Mouse (Mus musculus) midbrain, embryonic 11.5 days (tissue): ENCODE data around the gene Bet1l. TPM values are rescaled to one million over a fixed set of nuclear protein-coding genes. Genes with fewer than 3 reads are reported as not detected.
A peak's percentile ranks its signal among the peaks of the same experiment; 100 is the strongest.

Source experiments
- ATAC-seq: fragments of 200-750 bp; cut with Nextera tagmentation; 2 replicates; pipeline ENCODE4 v1.8.0; 2017; ENCODE audit warnings: moderate TSS enrichment, moderate library complexity; ENCODE audit not compliant: low FRiP score
- DNase-seq: peaks from one replicate; pipeline ENCODE4 v3.0.0; 2015; ENCODE audit warnings: low spot score; ENCODE audit errors: missing footprints
- H3K27ac ChIP-seq: fragments of 300-500 bp; sonication (generic); 2 replicates; pipeline ENCODE4 v1.5.1; 2014; ENCODE audit warnings: low read depth, low read length
- H3K27me3 ChIP-seq: fragments of 300-500 bp; sonication (generic); 2 replicates; pipeline ENCODE4 v1.6.1; 2014; ENCODE audit warnings: mild to moderate bottlenecking, low read length, moderate library complexity, mixed read lengths; ENCODE audit not compliant: control insufficient read depth, insufficient read depth
- H3K36me3 ChIP-seq: fragments of 300-500 bp; sonication (generic); 2 replicates; pipeline ENCODE4 v1.6.1; 2014; ENCODE audit warnings: mild to moderate bottlenecking, low read length, moderate library complexity, mixed read lengths; ENCODE audit not compliant: control insufficient read depth, insufficient read depth
- H3K4me1 ChIP-seq: fragments of 300-500 bp; sonication (generic); 2 replicates; pipeline ENCODE4 v1.6.1; 2014; ENCODE audit warnings: low read length; ENCODE audit not compliant: control insufficient read depth, insufficient read depth
- H3K4me2 ChIP-seq: fragments of 300-500 bp; sonication (generic); 2 replicates; pipeline ENCODE4 v1.6.1; 2014; ENCODE audit warnings: mild to moderate bottlenecking, moderate library complexity
- H3K4me3 ChIP-seq: fragments of 300-500 bp; sonication (generic); 2 replicates; pipeline ENCODE4 v1.5.1; 2014; ENCODE audit warnings: low read depth, low read length
- H3K9ac ChIP-seq: fragments of 300-500 bp; sonication (generic); 2 replicates; pipeline ENCODE4 v1.6.1; 2014; ENCODE audit warnings: low read length
- H3K9me3 ChIP-seq: fragments of 300-500 bp; sonication (generic); 2 replicates; pipeline ENCODE4 v1.6.1; 2016; ENCODE audit warnings: low read length; ENCODE audit not compliant: control insufficient read depth
- WGBS: fragments of 180-500 bp; shearing (Covaris S2); extraction: QIAGEN DNeasy Blood & Tissue Kit; methylation state at CpG from one replicate; pipeline ENCODE4 v1.1.7; 2014; 5-methylcytosine and 5-hydroxymethylcytosine counted together
- polyA plus RNA-seq: library from polyadenylated mRNA; unstranded; fragments of >200 nt; fragmentation: Nextera tagmentation; extraction: Ambion mirVana; gene quantifications from 2 replicates; pipeline ENCODE4 v1.2.1, GENCODE M21; 2014

Bet1l gene
- polyA plus RNA-seq, 1 experiment from 2014 or later: 25.3 TPM

DNA sequence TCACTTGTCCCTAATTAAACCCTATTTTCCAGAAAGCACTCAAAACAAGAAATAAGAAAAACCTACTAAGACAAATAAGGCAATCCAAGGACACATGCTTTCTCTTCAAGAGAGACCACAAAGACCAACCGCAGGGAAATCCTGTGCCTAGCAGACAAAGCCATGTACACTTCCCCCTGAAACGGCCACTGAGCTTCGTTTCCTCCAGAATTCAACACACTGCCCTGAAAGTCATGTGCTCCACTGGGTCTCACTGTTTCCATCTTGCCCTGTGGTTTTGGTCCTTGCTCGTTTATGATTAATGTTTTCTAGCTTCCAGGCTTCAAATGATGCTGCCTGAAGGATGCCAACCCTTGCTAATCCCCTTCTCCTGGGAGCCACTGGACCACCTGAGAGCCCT is 16.8 kb upstream of the Bet1l start:
- 91% methylated on average over 4 of the region's 4 CpGs for WGBS
- ATAC-seq: no peak

GRCm38 (mm10) chr7:140864761-140865160 is 7.4 kb upstream of the Bet1l start:
- H3K36me3 ChIP-seq: peaks cover 4% of the 10 kb centered on the region; the same call in 1 of the 2 replicates
- no peak overlapping the region for H3K4me2 ChIP-seq
- no peak for DNase-seq
- 94% methylated on average over 12 of the region's 12 CpGs for WGBS
- H3K9me3 ChIP-seq: no peaks in the 10 kb centered on the region
- no peak for ATAC-seq
- no peak overlapping the region for H3K4me3 ChIP-seq
- no peak overlapping the region for H3K9ac ChIP-seq
- H3K27me3 ChIP-seq: no peaks in the 10 kb centered on the region
- H3K4me1 ChIP-seq: no peaks in the 10 kb centered on the region
- H3K27ac ChIP-seq: no peak overlapping the region

More for the DNA sequence above, 16.8 kb upstream of the Bet1l start:
- H3K4me3 ChIP-seq: no peak overlapping the region
- H3K9ac ChIP-seq: no peak overlapping the region
- H3K4me2 ChIP-seq: no peak overlapping the region
- no peaks in the 10 kb centered on the region for H3K9me3 ChIP-seq
- H3K27ac ChIP-seq: no peak overlapping the region
- DNase-seq: no peak
- no peaks in the 10 kb centered on the region for H3K4me1 ChIP-seq
- H3K36me3 ChIP-seq: peaks cover 4% of the 10 kb centered on the region; the same call in 1 of the 2 replicates
- H3K27me3 ChIP-seq: no peaks in the 10 kb centered on the region

DNA sequence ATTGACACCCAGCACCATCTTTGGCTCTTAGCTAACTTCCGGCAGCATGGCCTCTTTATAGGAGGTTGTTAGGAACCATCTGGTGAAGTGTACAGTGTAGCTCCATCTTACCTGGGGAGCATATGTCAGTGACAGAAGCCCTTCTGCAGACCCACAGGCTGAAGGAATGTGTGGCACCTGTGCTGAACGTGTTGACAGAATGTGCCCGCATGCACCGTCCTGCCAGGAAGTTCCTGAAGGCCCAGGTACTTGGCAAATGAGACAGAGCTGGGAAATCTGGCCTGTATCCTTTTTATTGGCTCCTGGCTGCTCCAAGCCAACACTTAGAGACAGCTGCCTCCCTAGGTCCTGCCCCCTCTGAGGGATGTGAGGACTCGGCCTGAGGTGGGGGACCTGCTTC is 3.4 kb upstream of the Bet1l start:
- no peaks in the 10 kb centered on the region for H3K9me3 ChIP-seq
- no peak overlapping the region for H3K4me3 ChIP-seq
- H3K27me3 ChIP-seq: no peaks in the 10 kb centered on the region
- peaks cover 10% of the 10 kb centered on the region for H3K4me1 ChIP-seq
- 89% methylated on average over 5 of the region's 5 CpGs for WGBS
- DNase-seq (peak; percentile 67), ATAC-seq (no peak)
- H3K9ac ChIP-seq: no peak overlapping the region
- peaks cover 4% of the 10 kb centered on the region; the same call in 1 of the 2 replicates for H3K36me3 ChIP-seq
- no peak overlapping the region for H3K27ac ChIP-seq
- H3K4me2 ChIP-seq: no peak overlapping the region

- Histone ChIP-seq H3K4me2 (no peak overlapping the region), H3K27me3 (no peaks in the 10 kb centered on the region), H3K4me1 (peaks cover 17% of the 10 kb centered on the region), H3K36me3 (peaks cover 4% of the 10 kb centered on the region; the same call in 1 of the 2 replicates), H3K9me3 (no peaks in the 10 kb centered on the region), H3K4me3 (no peak overlapping the region), H3K27ac (no peak overlapping the region), H3K9ac (no peak overlapping the region)
- ATAC-seq (no peak), DNase-seq (peak; percentile 44)
- 80% methylated on average over 6 of the region's 6 CpGs for WGBS
Measured at GRCm38 (mm10) chr7:140859997-140860396, 2.6 kb upstream of the Bet1l start.

DNA sequence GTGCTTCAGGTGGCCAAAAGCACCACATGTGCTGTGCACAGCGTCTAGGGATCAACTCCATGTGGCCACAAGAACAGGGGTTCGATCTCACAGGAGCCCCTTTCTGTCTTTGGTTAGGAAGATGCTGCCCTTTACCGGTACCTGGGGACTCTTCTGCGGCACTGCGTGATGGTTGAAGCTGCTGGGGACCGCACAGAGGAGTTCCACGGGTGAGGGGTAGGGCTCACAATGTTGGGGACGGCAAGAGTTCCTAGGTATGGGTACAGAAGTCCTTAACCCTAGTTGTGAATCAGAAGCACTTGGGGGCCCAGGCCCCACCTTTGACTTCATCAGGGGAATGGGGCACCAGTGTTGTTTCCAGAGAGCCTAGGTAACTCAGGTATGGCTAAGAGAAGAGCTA is 1.4 kb upstream of the Bet1l start:
- H3K4me1 ChIP-seq: peaks cover 17% of the 10 kb centered on the region
- peaks cover 4% of the 10 kb centered on the region for H3K36me3 ChIP-seq
- peak; percentile 51 for DNase-seq
- WGBS: 95% methylated on average over 8 of the region's 8 CpGs
- H3K27ac ChIP-seq: no peak overlapping the region
- 0 out of 2 replicates have a peak overlapping the region, but pooled peaks have one; percentile 75 for H3K4me3 ChIP-seq
- H3K4me2 ChIP-seq: peak overlapping the region; percentile 99
- H3K9me3 ChIP-seq: no peaks in the 10 kb centered on the region
- H3K27me3 ChIP-seq: no peaks in the 10 kb centered on the region
- no peak overlapping the region for H3K9ac ChIP-seq
- ATAC-seq: no peak

DNA sequence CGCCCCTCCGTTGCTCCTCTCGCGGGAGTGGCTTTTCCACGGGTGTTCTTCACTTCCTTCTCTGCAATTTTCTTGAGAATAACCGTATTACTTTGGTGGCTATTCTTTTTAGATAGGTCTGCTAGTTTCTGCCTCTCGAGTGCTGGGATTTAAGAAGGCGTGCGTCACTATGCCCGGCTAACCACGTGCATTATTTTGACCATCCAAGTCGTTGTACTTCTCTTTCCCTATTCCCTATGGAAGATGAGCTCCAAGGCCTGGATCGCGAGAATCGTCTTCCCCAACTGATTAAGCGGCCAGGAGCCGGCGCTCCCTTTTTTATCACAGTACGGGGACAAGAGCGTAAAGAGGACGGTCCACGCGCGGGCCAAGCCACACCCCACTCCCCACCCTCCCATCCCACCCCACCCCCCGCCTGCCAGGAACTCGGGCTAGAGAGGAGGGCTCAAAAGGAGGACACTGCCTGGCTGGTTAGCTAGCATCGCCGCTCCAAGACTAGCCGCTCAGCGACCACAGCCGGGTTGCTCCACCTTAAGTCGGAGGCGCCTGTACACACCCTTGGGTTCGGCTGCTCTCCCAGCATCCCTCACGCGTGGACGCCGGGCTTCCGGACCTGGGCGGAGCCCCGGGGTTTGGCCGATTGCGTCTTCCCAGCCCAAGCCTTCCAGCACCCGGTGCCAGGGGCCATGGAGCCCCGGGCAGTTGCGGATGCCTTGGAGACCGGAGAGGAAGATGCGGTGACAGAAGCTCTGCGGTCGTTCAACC is 410 bp downstream of the Bet1l start, which contains the start of gene Ric8a:
Gene Ric8a (plus strand): TSS at position 173 of the 765 bp plus-strand sequence.
- WGBS: under 1% methylated on average over 49 of the region's 50 CpGs
- Histone ChIP-seq H3K9ac (peak within 1 kb of the TSS; percentile 92), H3K4me3 (peak within 1 kb of the TSS; percentile 75), H3K4me1 (peaks cover 17% of the 10 kb centered on the region), H3K27ac (peak within 1 kb of the TSS; percentile 84), H3K27me3 (no peaks in the 10 kb centered on the region), H3K36me3 (peaks cover 5% of the 10 kb centered on the region), H3K9me3 (no peaks in the 10 kb centered on the region), H3K4me2 (peak within 1 kb of the TSS; percentile 99)
- peak; percentile 83 for ATAC-seq
- DNase-seq: peak; percentile 95

DNA sequence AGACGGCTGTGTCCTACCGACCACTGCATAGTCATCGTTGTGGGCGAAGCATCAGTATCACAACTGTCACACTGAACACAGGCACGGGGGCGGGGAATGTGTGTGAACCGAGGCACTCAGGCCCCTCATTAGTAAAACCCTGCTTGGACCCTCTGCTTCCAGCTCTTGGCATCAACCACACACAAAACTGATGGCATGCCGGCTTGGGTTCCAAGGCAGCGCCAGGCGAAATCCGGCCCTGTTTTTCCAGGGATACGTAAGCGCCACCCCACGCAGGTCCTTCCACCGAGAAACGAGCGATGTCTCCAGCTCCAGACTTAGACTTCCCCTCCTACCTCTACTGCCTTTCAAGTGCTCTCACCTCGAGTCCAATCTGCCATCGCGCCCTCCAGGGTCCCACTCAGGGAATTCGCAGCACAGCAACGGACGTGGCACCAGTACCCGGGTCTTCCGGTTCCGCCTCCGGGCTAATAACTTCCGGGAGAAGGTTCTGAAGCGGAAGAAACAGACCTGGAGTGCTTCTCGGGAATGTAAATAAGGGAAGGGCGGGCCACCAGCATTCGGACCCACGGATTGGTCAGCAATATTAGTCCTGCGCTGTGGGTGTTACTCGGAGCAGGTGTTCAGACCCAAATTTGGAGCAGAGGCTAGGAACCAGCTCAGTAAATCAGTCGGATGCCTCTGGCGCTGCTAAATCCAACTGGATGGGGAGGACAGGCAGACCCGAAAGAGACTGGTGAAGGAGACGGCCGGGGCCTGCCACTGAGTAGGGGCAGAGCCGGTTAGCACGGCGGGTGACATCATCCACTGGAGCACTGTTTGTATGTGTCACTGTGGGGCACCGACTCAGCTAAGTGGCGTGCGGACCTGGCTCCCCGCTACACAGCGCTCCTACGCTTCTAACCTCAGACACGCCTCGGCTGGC is 1.3 kb downstream of the Bet1l start, which contains the start of gene Gm45785:
Gene Gm45785 (minus strand): TSS at position 472 of the 925 bp plus-strand sequence.
- H3K27ac ChIP-seq: peak within 1 kb of the TSS; percentile 84
- peak; percentile 97 for DNase-seq
- WGBS: 2% methylated on average over 51 of the region's 51 CpGs
- peaks cover 17% of the 10 kb centered on the region for H3K4me1 ChIP-seq
- peak within 1 kb of the TSS; percentile 99 for H3K4me2 ChIP-seq
- H3K4me3 ChIP-seq: peak within 1 kb of the TSS; percentile 75
- H3K9ac ChIP-seq: peak within 1 kb of the TSS; percentile 92
- H3K36me3 ChIP-seq: peaks cover 4% of the 10 kb centered on the region
- peak; percentile 78 for ATAC-seq
- no peaks in the 10 kb centered on the region for H3K27me3 ChIP-seq
- H3K9me3 ChIP-seq: no peaks in the 10 kb centered on the region

DNA sequence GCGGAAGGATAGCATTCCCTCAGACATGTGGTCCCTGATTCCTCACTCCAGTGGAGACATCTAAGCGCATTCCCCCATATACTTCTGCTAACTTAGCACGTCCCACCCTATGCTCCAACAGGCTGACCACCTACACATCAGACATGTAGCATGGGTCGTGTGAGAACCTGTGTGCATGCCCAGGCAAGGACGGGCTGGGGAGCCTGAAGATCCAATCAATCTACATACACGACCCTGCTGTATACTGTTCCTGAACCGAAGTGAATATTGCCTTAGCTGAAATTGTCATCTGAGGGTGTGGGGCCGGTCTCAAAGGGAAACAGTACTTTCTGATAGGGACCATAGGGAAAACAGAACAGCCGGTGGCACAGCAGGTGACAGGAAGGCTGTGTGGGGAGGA is 2.2 kb downstream of the Bet1l start:
- H3K27ac ChIP-seq: no peak overlapping the region
- ATAC-seq: no peak
- peaks cover 4% of the 10 kb centered on the region for H3K36me3 ChIP-seq
- peak overlapping the region; percentile 99 for H3K4me2 ChIP-seq
- peak; percentile 61 for DNase-seq
- no peaks in the 10 kb centered on the region for H3K9me3 ChIP-seq
- H3K4me3 ChIP-seq: peak overlapping the region; percentile 75
- WGBS: 74% methylated on average over 9 of the region's 9 CpGs
- H3K27me3 ChIP-seq: no peaks in the 10 kb centered on the region
- H3K4me1 ChIP-seq: peaks cover 17% of the 10 kb centered on the region
- H3K9ac ChIP-seq: peak overlapping the region; percentile 92; the same call in 1 of the 2 replicates
